Mouse (Mus musculus) cerebellum, adult 8-10 months (tissue): ENCODE measurements around the gene Nptxr.
A peak's percentile ranks its signal among the peaks of the same experiment; 100 is the strongest.

Experiments
- DNase-seq: peaks from one replicate; pipeline ENCODE4 v3.0.0; 2022

Nptxr gene

GRCm38 (mm10) chr15:79751772-79752171, 52.8 kb downstream of the Nptxr start:
- DNase-seq = no peak

- no peak for DNase-seq
Observed at GRCm38 (mm10) chr15:79750266-79750665, 54.3 kb downstream of the Nptxr start.

- no peak for DNase-seq
Observed at GRCm38 (mm10) chr15:79749162-79749561, 55.4 kb downstream of the Nptxr start.

GRCm38 (mm10) chr15:79747998-79748397, 56.6 kb downstream of the Nptxr start:
- no peak for DNase-seq

- DNase-seq = no peak
Observed at GRCm38 (mm10) chr15:79745883-79746282, 58.7 kb downstream of the Nptxr start.

GRCm38 (mm10) chr15:79745312-79745711, 59.3 kb downstream of the Nptxr start:
- no peak for DNase-seq

- no peak for DNase-seq
Observed at GRCm38 (mm10) chr15:79744742-79745141, 59.8 kb downstream of the Nptxr start.

- DNase-seq = no peak
Observed at GRCm38 (mm10) chr15:79744001-79744400, 60.6 kb downstream of the Nptxr start.

- DNase-seq = no peak
Observed at GRCm38 (mm10) chr15:79742706-79743023, 61.9 kb downstream of the Nptxr start.

GRCm38 (mm10) chr15:79741921-79742705, 62.5 kb downstream of the Nptxr start, which contains the start of gene Sun2:
Gene Sun2 (minus strand): TSS chr15:79742536.
- DNase-seq = peak; percentile 95

- no peak for DNase-seq
Observed at GRCm38 (mm10) chr15:79741173-79741858, 63.2 kb downstream of the Nptxr start.

GRCm38 (mm10) chr15:79740739-79741138, 63.8 kb downstream of the Nptxr start:
- no peak for DNase-seq
